Comparison of ENCODE assay signal across 10 mouse cellular contexts in the genomic region with DNA sequence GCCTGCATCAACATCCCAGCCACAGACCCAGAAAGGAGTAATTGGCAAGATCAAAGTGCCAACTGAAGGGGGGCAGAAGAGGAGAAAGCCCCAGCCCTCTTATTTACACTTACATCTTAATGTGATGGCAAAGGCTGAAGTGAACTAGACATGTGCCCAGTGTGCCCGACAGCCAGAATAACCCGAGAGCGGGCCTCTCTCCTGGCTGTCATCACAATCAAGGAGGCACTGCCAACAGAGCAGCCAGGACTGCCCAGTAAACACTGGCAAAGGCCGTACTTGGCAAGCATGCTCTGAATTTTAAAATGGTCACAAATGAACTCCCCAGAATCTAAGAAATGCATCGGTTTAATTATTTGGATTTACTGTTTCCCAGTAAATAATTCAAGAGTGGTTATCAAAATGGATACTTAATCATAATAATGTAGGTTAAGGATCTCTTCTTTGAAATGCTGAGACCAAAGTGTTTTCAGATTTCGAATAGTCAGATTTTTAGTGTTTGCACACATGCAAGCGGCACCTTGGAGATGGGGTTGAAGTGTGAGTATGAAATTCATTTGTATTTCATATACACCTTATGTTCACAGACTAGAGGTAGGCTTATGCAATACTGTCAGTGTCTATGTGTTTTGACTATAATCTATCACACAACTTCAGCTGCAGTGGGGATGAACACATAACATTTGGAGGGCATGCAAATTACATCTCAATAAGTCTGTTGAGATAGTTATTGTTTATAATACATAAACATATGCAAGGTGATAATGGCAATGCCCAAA.
DNase-seq lines count a peak whose midpoint lies in the region; ATAC-seq and TF ChIP-seq lines count a peak whose summit lies in the region.
"Had no signal": no experiment of that assay in that cellular context is flagged by ENCODE, and none has a peak within 500 bp of the region (broad histone marks: within the 10 kb centered on the region; RNA-seq: fewer than 3 reads in every experiment).

No protein-coding gene starts in this region.

- no peak overlapping the region for H3K27ac ChIP-seq in kidney, embryonic 14.5 days (ENCODE audit: low read depth, low read length)
- H3K27ac ChIP-seq: heart, embryonic 13.5 days; liver, embryonic 14.5 days had no signal

- H3K4me3 ChIP-seq in kidney, embryonic 14.5 days (ENCODE audit: low read length) = no peak overlapping the region
- H3K4me3 ChIP-seq: heart, embryonic 13.5 days had no signal

- H3K9ac ChIP-seq in kidney, embryonic 14.5 days (ENCODE audit: low read depth, low read length) = no peak overlapping the region
- H3K9ac ChIP-seq: heart, embryonic 13.5 days; liver, embryonic 14.5 days had no signal

- H3K9me3 ChIP-seq in kidney, embryonic 14.5 days (ENCODE audit: control insufficient read depth, low read length) = no peaks in the 10 kb centered on the region
- H3K9me3 ChIP-seq: heart, embryonic 13.5 days had no signal

- WGBS in kidney, embryonic 14.5 days = 86% methylated on average over 7 of the region's 7 CpGs

- no peaks in the 10 kb centered on the region for H3K36me3 ChIP-seq in kidney, embryonic 14.5 days (ENCODE audit: control insufficient read depth, insufficient read depth, low read length)
- H3K36me3 ChIP-seq: heart, embryonic 13.5 days had no signal

- ATAC-seq in kidney, embryonic 14.5 days (ENCODE audit: low FRiP score, low TSS enrichment) = no peak
- ATAC-seq in granulocyte monocyte progenitor cell, adult 5-6 weeks (replicated peaks; ENCODE audit: poor library complexity, severe bottlenecking) = no peak

- no peak overlapping the region for H3K4me2 ChIP-seq in kidney, embryonic 14.5 days (replicated peaks; ENCODE audit: low read depth, low read length)
- H3K4me2 ChIP-seq: heart, embryonic 13.5 days had no signal

- no peaks in the 10 kb centered on the region for H3K27me3 ChIP-seq in kidney, embryonic 14.5 days (ENCODE audit: control insufficient read depth, insufficient read depth, low read length)
- H3K27me3 ChIP-seq: heart, embryonic 13.5 days had no signal

- TF ChIP-seq POLR2A in brain, embryonic 14.5 days (IDR thresholded peaks at IDR 0.05; ENCODE audit: borderline replicate concordance, extremely low read depth, insufficient read depth, insufficient read length, poor library complexity, severe bottlenecking) = no peak

- no peaks in the 10 kb centered on the region for H3K4me1 ChIP-seq in kidney, embryonic 14.5 days (ENCODE audit: control insufficient read depth, insufficient read depth, low read length)

- peak; percentile 14 for DNase-seq in kidney, adult 11 months
- DNase-seq in brain, embryonic 14.5 days (ENCODE audit: low read depth) = peak; percentile 92
- peak; percentile 79 to 85 for DNase-seq in cerebellum, postnatal 25 days
- peak; percentile 32 to 78 for DNase-seq in layer of hippocampus, postnatal 14 days (ENCODE audit: low spot score in 2 of 2)
- no peak for DNase-seq in spleen, postnatal 14 days (ENCODE audit: low spot score in 2 of 2)
- no peak for DNase-seq in ovary, postnatal 14 days (ENCODE audit: low spot score)

- no peak for TF ChIP-seq CTCF in brain, embryonic 14.5 days (IDR thresholded peaks at IDR 0.05; ENCODE audit: borderline replicate concordance, extremely low read depth, insufficient read depth, insufficient read length)

Comparison
In these comparisons a context has a peak if more than half of its experiments do, and no peak if none do; other contexts are left out.
1. DNase-seq: peak in kidney, adult 11 months (single experiment), brain, embryonic 14.5 days (single experiment), cerebellum, postnatal 25 days (2 of 2) and layer of hippocampus, postnatal 14 days (2 of 2); none in spleen, postnatal 14 days (0 of 2) and ovary, postnatal 14 days (single experiment).